Comparison of ENCODE assay signal across 8 mouse cellular contexts in genomic region chr11:17051545-17052475, GRCm38 (mm10). TPM values are rescaled to one million over a fixed set of nuclear protein-coding genes. Genes with fewer than 3 reads are reported as not detected.
DNase-seq lines count a peak whose midpoint lies in the region; ATAC-seq and TF ChIP-seq lines count a peak whose summit lies in the region.

TSS of gene Cnrip1 (plus strand) at chr11:17051586.
TSS of gene Plek (minus strand) at chr11:17052381.

- H3K27me3 ChIP-seq in hindbrain, embryonic 11.5 days (ENCODE audit: control insufficient read depth, insufficient read depth, low read length) = no peaks in the 10 kb centered on the region
- no peaks in the 10 kb centered on the region for H3K27me3 ChIP-seq in lung, embryonic 14.5 days (ENCODE audit: insufficient read depth, low read length)
- no peaks in the 10 kb centered on the region for H3K27me3 ChIP-seq in neural tube, embryonic 15.5 days (replicated peaks)
- no peaks in the 10 kb centered on the region for H3K27me3 ChIP-seq in testis, adult 2 months (ENCODE audit: control insufficient read depth, insufficient read depth, low read length)

- peak within 1 kb of the TSS; percentile 63 for H3K27ac ChIP-seq in hindbrain, embryonic 11.5 days (ENCODE audit: low read depth, low read length)
- peak within 1 kb of the TSS; percentile 79 for H3K27ac ChIP-seq in lung, embryonic 14.5 days (ENCODE audit: low read depth)
- H3K27ac ChIP-seq in neural tube, embryonic 15.5 days (replicated peaks) = peak within 1 kb of the TSS; percentile 92
- no peak within 1 kb of the TSS for H3K27ac ChIP-seq in testis, adult 2 months (ENCODE audit: control insufficient read depth, insufficient read depth, low read depth, low read length)

- peak within 1 kb of the TSS; percentile 71 for H3K9ac ChIP-seq in hindbrain, embryonic 11.5 days (ENCODE audit: low read depth, low read length)
- H3K9ac ChIP-seq in lung, embryonic 14.5 days = peak within 1 kb of the TSS; percentile 68
- peak within 1 kb of the TSS; percentile 91 for H3K9ac ChIP-seq in neural tube, embryonic 15.5 days (replicated peaks)

- 2% methylated on average over 37 of the region's 38 CpGs for WGBS in hindbrain, embryonic 11.5 days
- WGBS in lung, embryonic 14.5 days = 1% methylated on average over 38 of the region's 38 CpGs
- under 1% methylated on average over 37 of the region's 38 CpGs for WGBS in neural tube, embryonic 15.5 days

- ATAC-seq in hindbrain, embryonic 11.5 days (ENCODE audit: low FRiP score) = peak; percentile 95
- ATAC-seq in lung, embryonic 14.5 days (ENCODE audit: insufficient read depth) = peak; percentile 97
- ATAC-seq in neural tube, embryonic 15.5 days (ENCODE audit: low FRiP score) = peak; percentile 97

- TF ChIP-seq CTCF in lung, embryonic 14.5 days (IDR thresholded peaks at IDR 0.05; ENCODE audit: low read depth) = no peak
- no peak for TF ChIP-seq CTCF in testis, adult 2 months (IDR thresholded peaks at IDR 0.05; ENCODE audit: control insufficient read depth, insufficient read depth, insufficient replicate concordance, low read depth, low read length)

- H3K9me3 ChIP-seq in hindbrain, embryonic 11.5 days (ENCODE audit: control insufficient read depth, low read length) = no peaks in the 10 kb centered on the region
- H3K9me3 ChIP-seq in lung, embryonic 14.5 days (ENCODE audit: low read depth, low read length) = no peaks in the 10 kb centered on the region
- no peaks in the 10 kb centered on the region for H3K9me3 ChIP-seq in neural tube, embryonic 15.5 days (replicated peaks)

- 0 out of 2 replicates have a peak, but pooled peaks cover 3% of the 10 kb centered on the region for H3K4me1 ChIP-seq in hindbrain, embryonic 11.5 days (replicated peaks; ENCODE audit: control insufficient read depth, insufficient read depth, low read length)
- 0 out of 2 replicates have a peak, but pooled peaks cover 6% of the 10 kb centered on the region for H3K4me1 ChIP-seq in lung, embryonic 14.5 days (ENCODE audit: insufficient read depth)
- H3K4me1 ChIP-seq in neural tube, embryonic 15.5 days = peaks cover 26% of the 10 kb centered on the region
- peaks cover 5% of the 10 kb centered on the region for H3K4me1 ChIP-seq in testis, adult 2 months (ENCODE audit: control insufficient read depth, insufficient read depth, low read length)

- TF ChIP-seq POLR2A in testis, adult 2 months (IDR thresholded peaks at IDR 0.05; ENCODE audit: control insufficient read depth, low read depth, low read length) = no peak

- peak within 1 kb of the TSS; percentile 62 for H3K4me3 ChIP-seq in hindbrain, embryonic 11.5 days (ENCODE audit: low read depth, low read length)
- H3K4me3 ChIP-seq in lung, embryonic 14.5 days (ENCODE audit: low read depth, low read length) = peak within 1 kb of the TSS; percentile 59
- peak within 1 kb of the TSS; percentile 79 for H3K4me3 ChIP-seq in neural tube, embryonic 15.5 days (replicated peaks)
- H3K4me3 ChIP-seq in testis, adult 2 months (ENCODE audit: control insufficient read depth, low read depth, low read length) = peak within 1 kb of the TSS; percentile 31

- H3K36me3 ChIP-seq in hindbrain, embryonic 11.5 days (ENCODE audit: control insufficient read depth, insufficient read depth, low read length) = no peaks in the 10 kb centered on the region
- no peaks in the 10 kb centered on the region for H3K36me3 ChIP-seq in lung, embryonic 14.5 days (ENCODE audit: insufficient read depth)
- H3K36me3 ChIP-seq in neural tube, embryonic 15.5 days = peaks cover 8% of the 10 kb centered on the region
- no peaks in the 10 kb centered on the region for H3K36me3 ChIP-seq in testis, adult 2 months (ENCODE audit: control insufficient read depth, insufficient read depth, low read length)

- peak; percentile 84 for DNase-seq in MN1 (ENCODE audit: low spot score)
- peak; percentile 91 for DNase-seq in cerebellum, adult 9-11 months
- peak; percentile 80 to 81 for DNase-seq in frontal cortex, postnatal 14 days (ENCODE audit: low spot score in 2 of 2)
- DNase-seq in hindbrain, embryonic 11.5 days (ENCODE audit: low spot score) = peak; percentile 70
- peak; percentile 89 for DNase-seq in layer of hippocampus, adult 9-11 months
- peak; percentile 85 for DNase-seq in lung, embryonic 14.5 days

- H3K4me2 ChIP-seq in hindbrain, embryonic 11.5 days (replicated peaks; ENCODE audit: low read depth, low read length) = peak within 1 kb of the TSS; percentile 76
- peak within 1 kb of the TSS; percentile 64 for H3K4me2 ChIP-seq in lung, embryonic 14.5 days
- peak within 1 kb of the TSS; percentile 70 for H3K4me2 ChIP-seq in neural tube, embryonic 15.5 days

RNA-seq across cellular contexts. Expression of gene Cnrip1, which starts in this region (rescaled TPM):
- 26.6 and 27.6 TPM in 2 replicates for polyA plus RNA-seq in hindbrain, embryonic 11.5 days (2014; fragmentation: Nextera tagmentation; extraction: Ambion mirVana)
- polyA plus RNA-seq in lung, embryonic 14.5 days (2014; fragmentation: Nextera tagmentation; extraction: Ambion mirVana) = 36.5 and 40.0 TPM in 2 replicates
- 132 and 156 TPM in 2 replicates for polyA plus RNA-seq in neural tube, embryonic 15.5 days (2015; fragmentation: Nextera tagmentation; extraction: Ambion mirVana)
- polyA plus RNA-seq in testis, adult 2 months (2012; rRNA removed) = 0.58 and 0.75 TPM in 2 replicates

RNA-seq across cellular contexts. Expression of gene Plek, which starts in this region (rescaled TPM):
- 7.2 and 7.8 TPM in 2 replicates for polyA plus RNA-seq in hindbrain, embryonic 11.5 days (2014; fragmentation: Nextera tagmentation; extraction: Ambion mirVana)
- polyA plus RNA-seq in lung, embryonic 14.5 days (2014; fragmentation: Nextera tagmentation; extraction: Ambion mirVana) = 5.3 and 6.1 TPM in 2 replicates
- 4.4 and 4.9 TPM in 2 replicates for polyA plus RNA-seq in neural tube, embryonic 15.5 days (2015; fragmentation: Nextera tagmentation; extraction: Ambion mirVana)
- 0.21 and 0.24 TPM in 2 replicates for polyA plus RNA-seq in testis, adult 2 months (2012; rRNA removed)

Comparison
In these comparisons a context has a peak if more than half of its experiments do, and no peak if none do; other contexts are left out.
1. RNA of gene Cnrip1 (polyA plus RNA-seq): 132 to 156 TPM in neural tube, embryonic 15.5 days, 36.5 to 40.0 TPM in lung, embryonic 14.5 days and 26.6 to 27.6 TPM in hindbrain, embryonic 11.5 days; 0.58 to 0.75 TPM in testis, adult 2 months; every median in the first group is over 10 times any median in the second.
2. Peak in every context shown above with its lines, with median percentiles within 50 percentile points of each other: DNase-seq, ATAC-seq, H3K4me2 ChIP-seq, H3K4me3 ChIP-seq and H3K9ac ChIP-seq.